Mouse (Mus musculus): ENCODE measurements around the gene Tmco5.
"Not testable (repeated sequence)": the region's sequence is repeated elsewhere in the genome, so short reads cannot be mapped to it uniquely, and the experiment has no call there.

Tmco5 gene

DNA sequence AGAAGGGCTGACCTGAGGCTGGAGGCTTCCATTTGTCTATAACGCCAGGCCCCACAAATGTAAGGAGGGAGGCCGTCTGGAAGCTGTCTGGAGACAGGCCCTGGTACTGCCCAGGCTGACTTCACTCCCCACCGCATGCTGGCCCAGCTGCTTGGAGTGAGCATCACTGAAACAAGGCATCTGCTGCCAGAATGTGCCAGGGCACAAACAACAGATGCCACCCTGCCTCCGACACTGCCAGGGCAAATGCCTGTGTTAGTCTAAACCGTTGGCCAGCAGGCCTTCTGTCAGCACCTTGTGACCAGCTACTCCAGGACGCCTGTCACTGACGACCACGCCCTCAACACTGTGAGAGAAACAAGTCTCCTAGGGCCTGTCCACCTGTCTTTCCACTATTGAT, 29.8 kb downstream of the Tmco5 start:
- Histone ChIP-seq H3K36me3 (ENCODE audit: control insufficient read depth, insufficient read depth, low read length, poor library complexity, severe bottlenecking) (no peaks in the 10 kb centered on the region), H3K27me3 (ENCODE audit: control insufficient read depth, insufficient read depth, low read length, poor library complexity, severe bottlenecking) (no peaks in the 10 kb centered on the region)

DNA sequence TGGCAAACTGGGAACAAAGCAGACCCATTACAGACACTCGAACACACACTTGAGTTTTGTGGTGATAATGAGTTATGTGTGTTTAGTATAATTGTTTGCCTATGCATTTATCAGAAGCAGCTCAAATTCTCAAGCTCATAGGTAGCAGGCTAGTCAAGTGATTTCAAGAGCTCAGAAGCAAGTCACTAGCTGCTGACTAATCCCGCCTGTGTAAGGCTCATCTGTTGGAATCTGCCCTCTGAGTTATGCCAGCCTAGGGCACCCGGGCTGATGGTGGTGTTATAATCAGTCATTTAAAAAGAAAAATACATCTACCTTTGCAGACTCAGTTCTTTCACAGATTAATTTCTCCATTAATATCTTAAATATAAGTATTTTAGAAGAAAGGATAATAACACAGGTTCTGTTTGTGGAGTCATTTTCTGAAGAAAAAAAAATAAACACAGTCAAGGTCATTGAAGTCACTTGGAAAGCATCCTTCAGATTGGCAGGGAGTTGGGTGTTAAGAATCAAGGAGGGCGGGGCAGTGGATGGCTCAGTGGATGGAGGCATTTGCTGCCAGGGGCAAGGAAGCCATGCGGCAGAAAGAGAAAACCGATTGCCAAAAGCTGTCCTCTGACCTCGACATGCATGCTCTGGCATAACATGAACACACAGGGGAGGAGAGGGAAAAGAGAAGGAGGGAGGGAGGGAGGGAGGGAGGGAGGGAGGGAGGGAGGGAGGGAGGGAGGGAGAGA, 34.0 kb downstream of the Tmco5 start:
- Histone ChIP-seq H3K36me3 (ENCODE audit: control insufficient read depth, insufficient read depth, low read length, poor library complexity, severe bottlenecking) (no peaks in the 10 kb centered on the region), H3K27me3 (ENCODE audit: control insufficient read depth, insufficient read depth, low read length, poor library complexity, severe bottlenecking) (no peaks in the 10 kb centered on the region)
- no peak for DNase-seq (ENCODE audit: low read depth, low spot score)

More for the DNA sequence above, 29.8 kb downstream of the Tmco5 start:
- no peak for DNase-seq (ENCODE audit: low read depth, low spot score)

DNA sequence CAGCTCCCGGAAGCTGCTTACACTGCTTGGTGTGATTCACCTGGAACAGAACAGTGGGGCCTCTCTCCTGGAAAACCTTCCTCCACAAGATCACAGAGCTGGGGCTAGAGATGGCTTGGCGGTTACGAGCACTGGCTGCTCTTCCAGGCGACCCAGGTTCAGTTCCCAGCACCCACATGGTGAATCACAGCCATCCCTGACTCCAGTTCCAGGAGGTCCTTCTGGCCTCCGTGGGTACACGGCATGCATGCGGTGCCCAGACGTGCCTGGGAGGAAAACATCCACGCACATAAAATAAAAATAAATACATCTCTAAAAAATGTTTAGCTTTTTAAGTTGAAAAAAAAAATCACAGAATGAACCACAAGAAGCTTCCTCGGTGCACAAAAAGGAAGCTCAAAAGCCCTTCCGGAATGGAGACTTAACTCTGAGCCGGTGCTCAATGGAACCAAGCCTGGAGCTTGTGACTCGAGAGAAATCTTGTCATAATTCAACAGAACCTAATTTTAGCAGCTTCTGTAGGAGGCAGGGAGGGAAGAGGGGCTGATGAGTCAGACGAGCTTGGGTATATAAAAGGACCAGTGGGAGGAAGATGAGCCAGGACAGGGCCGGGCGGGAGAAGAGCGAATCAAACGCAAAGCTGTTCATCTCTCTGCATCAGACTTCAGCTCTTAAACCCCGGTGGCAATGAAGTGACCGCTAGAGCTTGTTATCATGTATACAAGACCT, 35.4 kb downstream of the Tmco5 start:
- Histone ChIP-seq H3K36me3 (ENCODE audit: control insufficient read depth, insufficient read depth, low read length, poor library complexity, severe bottlenecking) (no peaks in the 10 kb centered on the region), H3K27me3 (ENCODE audit: control insufficient read depth, insufficient read depth, low read length, poor library complexity, severe bottlenecking) (no peaks in the 10 kb centered on the region)
- DNase-seq (ENCODE audit: low read depth, low spot score) = no peak

DNA sequence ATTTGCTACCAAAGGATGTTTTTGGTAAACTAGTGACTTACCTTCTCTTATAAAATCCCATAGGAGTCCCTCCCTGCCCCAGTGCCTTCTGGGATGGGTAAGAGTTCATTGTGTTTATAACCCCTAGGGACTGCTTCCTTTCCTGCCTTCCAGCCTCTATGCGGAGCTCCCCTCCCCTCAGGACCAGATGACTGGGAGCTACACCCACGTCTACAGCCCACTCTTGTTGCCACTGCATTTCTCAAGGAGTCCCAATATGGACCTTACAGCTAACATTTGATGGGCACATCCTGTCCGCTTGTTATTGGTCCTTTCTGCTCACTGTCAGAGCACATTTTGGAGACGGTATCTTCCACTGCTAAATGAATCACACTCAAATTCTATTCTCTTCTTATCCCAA, 36.1 kb downstream of the Tmco5 start:
- Histone ChIP-seq H3K36me3 (ENCODE audit: control insufficient read depth, insufficient read depth, low read length, poor library complexity, severe bottlenecking) (no peaks in the 10 kb centered on the region), H3K27me3 (ENCODE audit: control insufficient read depth, insufficient read depth, low read length, poor library complexity, severe bottlenecking) (no peaks in the 10 kb centered on the region)
- no peak for DNase-seq (ENCODE audit: low read depth, low spot score)

DNA sequence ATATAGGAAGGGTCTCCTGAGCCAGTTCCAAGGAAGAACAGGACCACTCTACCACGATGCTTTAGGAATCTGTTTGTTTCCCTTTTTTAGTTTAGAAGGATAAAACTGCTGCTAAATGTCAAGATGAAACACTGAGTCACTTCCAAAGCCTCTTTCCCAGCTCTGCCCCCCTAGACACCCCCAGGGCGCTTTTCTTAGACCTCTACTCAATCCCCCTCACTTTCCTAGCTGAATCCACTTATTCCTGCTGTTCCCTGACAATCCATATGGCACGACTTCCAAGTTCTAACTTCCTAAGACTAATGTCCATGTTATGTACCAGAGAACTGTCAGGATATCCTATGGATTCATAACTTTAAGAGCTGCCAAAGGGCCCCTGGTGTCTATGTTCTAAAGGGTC, 40.1 kb downstream of the Tmco5 start:
- no peak for DNase-seq (ENCODE audit: low read depth, low spot score)
- Histone ChIP-seq H3K36me3 (ENCODE audit: control insufficient read depth, insufficient read depth, low read length, poor library complexity, severe bottlenecking) (no peaks in the 10 kb centered on the region), H3K27me3 (ENCODE audit: control insufficient read depth, insufficient read depth, low read length, poor library complexity, severe bottlenecking) (no peaks in the 10 kb centered on the region; the same call in 1 of the 2 replicates)

DNA sequence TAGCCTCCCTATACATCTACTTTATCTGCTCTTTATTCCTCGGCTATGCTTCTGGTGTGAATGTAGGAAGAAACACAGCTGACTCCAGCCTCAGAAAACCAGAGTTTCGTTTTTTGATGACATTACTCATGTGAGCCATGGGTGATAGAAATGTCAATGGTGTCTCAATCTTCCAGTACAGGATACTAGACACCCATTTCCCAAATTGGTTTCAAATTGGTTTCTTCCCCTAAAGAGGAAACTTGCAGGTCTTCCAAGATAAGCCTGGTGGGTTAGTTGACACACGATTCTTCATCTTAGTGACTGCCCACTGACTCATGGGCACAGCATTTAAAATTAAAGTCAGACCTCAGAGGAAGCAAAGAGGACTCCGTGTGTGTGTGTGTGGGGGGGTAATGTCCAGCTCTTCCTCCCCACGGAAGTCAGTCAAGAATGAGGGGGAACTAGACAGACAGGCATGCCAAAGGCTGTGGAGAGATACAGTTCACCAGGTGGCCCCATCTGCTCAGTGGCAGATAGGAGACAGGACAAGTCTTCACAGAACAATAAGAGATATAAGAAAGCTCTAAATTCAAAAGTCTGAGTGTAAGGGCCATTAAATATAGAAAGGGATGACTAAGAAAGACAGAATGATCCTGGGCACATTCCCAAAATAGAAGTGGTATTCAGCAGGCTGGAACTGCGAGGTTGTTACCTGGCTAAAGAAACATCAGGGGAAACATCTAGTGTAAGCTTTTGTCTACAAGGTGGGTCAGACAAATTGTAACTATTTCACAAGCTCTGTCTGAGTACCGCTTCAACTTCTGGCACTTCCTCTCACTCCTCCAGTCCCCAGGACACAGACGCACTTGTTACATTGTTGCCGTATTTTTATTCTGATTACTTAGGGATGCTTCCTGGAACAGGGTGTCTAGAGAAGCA, 44.3 kb downstream of the Tmco5 start:
- no peaks in the 10 kb centered on the region for H3K36me3 ChIP-seq (ENCODE audit: control insufficient read depth, insufficient read depth, low read length, poor library complexity, severe bottlenecking)
- H3K27me3 ChIP-seq (ENCODE audit: control insufficient read depth, insufficient read depth, low read length, poor library complexity, severe bottlenecking) = no peaks in the 10 kb centered on the region; the same call in 1 of the 2 replicates
- DNase-seq (ENCODE audit: low read depth, low spot score) = no peak

DNA sequence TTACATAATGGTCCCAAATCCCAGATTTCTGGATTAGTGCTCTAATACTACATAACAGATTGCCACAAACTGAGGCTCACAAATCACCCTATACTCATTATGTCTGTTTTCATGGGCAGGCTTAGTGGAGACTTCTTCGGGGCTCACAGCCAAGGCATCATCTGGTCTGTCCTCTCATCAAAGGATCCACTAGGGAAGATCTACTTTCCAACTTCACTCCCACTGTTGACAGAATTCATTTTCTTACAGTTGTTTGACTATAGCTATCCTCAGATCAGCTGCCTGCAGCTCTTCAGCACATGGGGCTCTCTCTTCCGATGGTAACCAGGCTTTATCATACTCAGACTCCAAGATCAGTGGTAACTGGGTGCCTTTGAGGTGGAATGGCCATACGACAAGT, 45.2 kb downstream of the Tmco5 start:
- Histone ChIP-seq H3K27me3 (ENCODE audit: control insufficient read depth, insufficient read depth, low read length, poor library complexity, severe bottlenecking) (no peaks in the 10 kb centered on the region; the same call in 1 of the 2 replicates), H3K36me3 (ENCODE audit: control insufficient read depth, insufficient read depth, low read length, poor library complexity, severe bottlenecking) (no peaks in the 10 kb centered on the region)
- no peak for DNase-seq (ENCODE audit: low read depth, low spot score)

DNA sequence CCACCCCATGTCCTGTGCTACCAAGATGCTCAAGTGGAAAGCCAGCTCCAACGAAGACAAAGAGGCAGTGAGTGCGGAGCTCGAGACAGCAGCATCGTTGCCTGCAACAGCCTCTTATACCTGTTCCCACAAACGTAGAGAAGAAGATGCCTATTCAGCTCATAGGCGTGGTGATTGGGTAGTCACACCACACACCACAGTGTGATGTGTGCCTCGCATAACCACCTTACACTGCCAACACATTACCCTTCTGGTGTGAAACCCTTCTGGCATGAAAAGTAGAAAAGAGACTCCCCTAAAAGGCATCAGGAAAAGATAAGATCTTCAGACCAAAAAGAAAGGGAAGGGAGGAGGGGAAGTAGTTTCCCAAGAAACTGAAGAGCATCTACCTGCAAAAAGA, 45.8 kb downstream of the Tmco5 start:
- Histone ChIP-seq H3K27me3 (ENCODE audit: control insufficient read depth, insufficient read depth, low read length, poor library complexity, severe bottlenecking) (no peaks in the 10 kb centered on the region; the same call in 1 of the 2 replicates), H3K36me3 (ENCODE audit: control insufficient read depth, insufficient read depth, low read length, poor library complexity, severe bottlenecking) (no peaks in the 10 kb centered on the region)
- no peak for DNase-seq (ENCODE audit: low read depth, low spot score)

DNA sequence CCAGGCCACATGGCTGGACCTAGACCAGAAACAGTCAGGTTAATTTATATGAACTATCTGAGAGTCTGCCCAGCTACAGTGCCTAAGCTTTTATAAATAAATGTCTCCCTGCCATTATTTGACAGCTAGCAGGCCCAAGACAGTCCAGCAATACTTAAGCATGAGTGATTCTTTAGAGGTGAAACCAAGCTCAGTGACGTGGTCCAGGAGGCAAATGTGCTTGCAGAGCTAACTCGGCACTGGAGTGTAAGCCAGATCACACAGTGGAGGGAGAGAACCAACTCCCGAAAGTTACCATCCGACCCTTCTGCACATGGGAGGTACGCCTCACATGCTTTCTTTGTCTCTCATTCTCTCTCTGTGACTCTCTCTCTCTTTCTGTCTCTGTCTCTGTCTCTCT, 46.7 kb downstream of the Tmco5 start:
- H3K36me3 ChIP-seq (ENCODE audit: control insufficient read depth, insufficient read depth, low read length, poor library complexity, severe bottlenecking) = no peaks in the 10 kb centered on the region
- H3K27me3 ChIP-seq (ENCODE audit: control insufficient read depth, insufficient read depth, low read length, poor library complexity, severe bottlenecking) = no peaks in the 10 kb centered on the region; the same call in 1 of the 2 replicates
- DNase-seq (ENCODE audit: low read depth, low spot score) = no peak

DNA sequence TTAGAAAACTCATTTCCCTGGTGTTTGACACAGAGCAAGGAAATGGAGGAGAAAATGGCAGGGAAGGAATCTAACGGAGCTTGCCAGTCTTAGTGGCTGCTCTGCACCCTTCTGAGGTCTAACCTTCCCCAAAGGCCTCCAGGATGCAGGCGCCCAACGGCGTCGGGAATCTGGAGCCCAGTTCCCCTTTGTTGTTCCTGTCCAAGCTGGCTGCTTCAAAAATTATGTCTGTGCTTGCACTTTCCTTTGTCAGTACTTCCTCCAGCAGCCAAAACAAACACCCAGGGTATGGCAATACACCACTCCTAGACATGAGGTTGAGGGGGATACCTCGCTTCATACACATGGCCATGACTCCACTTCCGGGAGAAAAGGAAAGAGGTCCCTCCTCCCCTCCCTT, 53.7 kb downstream of the Tmco5 start:
- Histone ChIP-seq H3K27me3 (ENCODE audit: control insufficient read depth, insufficient read depth, low read length, poor library complexity, severe bottlenecking) (no peaks in the 10 kb centered on the region), H3K36me3 (ENCODE audit: control insufficient read depth, insufficient read depth, low read length, poor library complexity, severe bottlenecking) (no peaks in the 10 kb centered on the region)
- no peak for DNase-seq (ENCODE audit: low read depth, low spot score)

DNA sequence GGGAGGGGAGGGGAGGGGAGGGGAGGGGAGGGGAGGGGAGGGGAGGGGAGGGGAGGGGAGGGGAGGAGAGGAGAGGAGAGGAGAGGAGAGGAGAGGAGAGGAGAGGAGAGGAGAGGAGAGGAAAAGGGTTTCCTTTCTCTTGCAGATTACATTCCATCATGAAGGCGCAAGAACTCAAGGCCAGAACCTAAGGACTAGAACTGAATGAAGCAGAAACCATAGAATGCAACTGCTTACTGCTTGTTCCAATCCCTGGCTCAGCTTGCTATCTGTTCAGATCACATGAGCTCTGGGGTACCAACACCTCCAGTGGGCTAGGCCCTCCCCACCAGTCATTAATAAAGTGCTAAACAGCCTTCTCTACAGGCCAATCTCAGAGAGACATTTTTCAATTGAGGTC, 55.7 kb downstream of the Tmco5 start:
- not testable (repeated sequence) for DNase-seq (ENCODE audit: low read depth, low spot score); H3K36me3 ChIP-seq (ENCODE audit: control insufficient read depth, insufficient read depth, low read length, poor library complexity, severe bottlenecking)

DNA sequence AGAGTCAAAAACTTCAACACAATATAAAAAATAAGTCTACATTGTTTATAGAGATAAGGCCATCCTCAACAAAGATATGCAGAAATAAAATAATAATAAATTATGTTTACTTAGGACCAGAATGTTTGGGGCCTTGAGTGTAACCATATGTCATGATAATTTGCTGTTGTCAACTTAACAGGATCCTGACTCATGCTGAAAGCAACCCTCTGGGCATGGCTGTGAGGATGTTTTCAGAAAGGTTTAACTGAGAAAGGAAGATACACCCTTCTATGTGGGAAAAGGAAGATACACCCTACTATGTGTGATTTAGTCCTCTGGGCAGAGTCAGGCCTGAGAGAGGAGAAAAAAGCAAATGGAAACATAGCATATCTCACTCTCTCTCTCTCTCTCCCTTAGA, 56.3 kb downstream of the Tmco5 start:
- DNase-seq (ENCODE audit: low read depth, low spot score) = no peak
- H3K27me3 ChIP-seq (ENCODE audit: control insufficient read depth, insufficient read depth, low read length, poor library complexity, severe bottlenecking) = no peaks in the 10 kb centered on the region
- H3K36me3 ChIP-seq (ENCODE audit: control insufficient read depth, insufficient read depth, low read length, poor library complexity, severe bottlenecking) = no peaks in the 10 kb centered on the region

More for the DNA sequence above, 55.7 kb downstream of the Tmco5 start:
- not testable (repeated sequence) for H3K27me3 ChIP-seq (ENCODE audit: control insufficient read depth, insufficient read depth, low read length, poor library complexity, severe bottlenecking)

DNA sequence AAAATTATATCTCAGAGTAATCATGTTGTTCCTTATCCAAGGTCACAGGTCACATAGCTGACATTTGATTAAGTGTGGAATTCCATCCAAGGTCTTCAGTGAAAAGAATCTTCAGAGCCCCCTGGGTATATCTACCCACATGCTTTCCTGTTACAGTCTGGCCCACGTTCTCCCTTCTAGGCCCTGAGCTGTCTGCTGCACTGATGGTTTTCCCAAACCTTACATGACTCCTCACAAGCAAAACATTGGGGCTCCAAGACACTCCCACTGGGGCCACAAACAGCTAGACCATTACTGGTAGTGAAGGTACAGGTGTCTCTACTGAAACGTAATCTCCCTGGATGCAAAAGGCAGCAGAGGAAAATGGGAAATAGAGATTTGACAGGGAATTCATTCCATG, 57.9 kb downstream of the Tmco5 start:
- Histone ChIP-seq H3K27me3 (ENCODE audit: control insufficient read depth, insufficient read depth, low read length, poor library complexity, severe bottlenecking) (no peaks in the 10 kb centered on the region), H3K36me3 (ENCODE audit: control insufficient read depth, insufficient read depth, low read length, poor library complexity, severe bottlenecking) (no peaks in the 10 kb centered on the region)
- DNase-seq (ENCODE audit: low read depth, low spot score) = no peak

DNA sequence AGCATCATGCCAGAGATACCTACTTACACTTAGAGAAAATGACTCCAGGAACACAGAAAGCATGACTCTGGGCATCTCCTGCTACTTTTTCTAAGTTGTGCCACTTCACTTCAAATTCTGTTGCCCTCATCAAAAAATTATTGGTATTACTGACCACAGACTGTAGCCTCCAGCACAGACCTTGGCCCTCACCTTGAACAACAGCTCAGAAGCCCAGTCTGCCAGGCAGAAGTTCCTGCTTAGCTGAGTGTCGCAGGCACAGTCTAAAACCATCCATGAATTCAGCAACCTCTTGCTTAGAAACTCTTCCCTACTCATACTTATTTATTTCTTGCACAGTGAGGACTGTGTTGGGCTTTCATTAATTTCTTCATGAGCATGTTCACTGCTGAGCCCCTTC, 58.7 kb downstream of the Tmco5 start:
- no peak for DNase-seq (ENCODE audit: low read depth, low spot score)
- H3K27me3 ChIP-seq (ENCODE audit: control insufficient read depth, insufficient read depth, low read length, poor library complexity, severe bottlenecking) = no peaks in the 10 kb centered on the region
- H3K36me3 ChIP-seq (ENCODE audit: control insufficient read depth, insufficient read depth, low read length, poor library complexity, severe bottlenecking) = no peaks in the 10 kb centered on the region

DNA sequence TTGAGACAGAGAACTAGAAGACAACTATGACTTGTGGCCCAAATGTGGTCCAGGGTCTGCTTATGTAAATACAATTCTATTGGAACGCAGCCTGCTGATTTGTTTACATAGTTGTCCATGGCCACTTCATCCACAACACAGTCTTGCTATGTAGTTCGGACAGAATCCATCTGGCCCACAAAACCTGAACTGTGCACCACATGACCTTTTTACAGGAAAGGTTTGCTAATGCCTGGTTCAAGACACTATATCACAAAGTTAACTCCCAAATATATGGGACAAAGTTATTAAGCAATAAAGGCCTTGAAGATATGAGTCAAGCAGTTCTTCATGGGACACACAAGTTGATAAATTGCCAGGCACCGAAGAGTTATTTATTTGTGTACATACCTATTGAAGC, 63.3 kb downstream of the Tmco5 start:
- Histone ChIP-seq H3K36me3 (ENCODE audit: control insufficient read depth, insufficient read depth, low read length, poor library complexity, severe bottlenecking) (no peaks in the 10 kb centered on the region), H3K27me3 (ENCODE audit: control insufficient read depth, insufficient read depth, low read length, poor library complexity, severe bottlenecking) (no peaks in the 10 kb centered on the region)
- DNase-seq (ENCODE audit: low read depth, low spot score) = no peak

All from splenic B cell, adult 2 months (primary cell).